ENCODE assay signal across 8 mouse cellular contexts in the genomic region with DNA sequence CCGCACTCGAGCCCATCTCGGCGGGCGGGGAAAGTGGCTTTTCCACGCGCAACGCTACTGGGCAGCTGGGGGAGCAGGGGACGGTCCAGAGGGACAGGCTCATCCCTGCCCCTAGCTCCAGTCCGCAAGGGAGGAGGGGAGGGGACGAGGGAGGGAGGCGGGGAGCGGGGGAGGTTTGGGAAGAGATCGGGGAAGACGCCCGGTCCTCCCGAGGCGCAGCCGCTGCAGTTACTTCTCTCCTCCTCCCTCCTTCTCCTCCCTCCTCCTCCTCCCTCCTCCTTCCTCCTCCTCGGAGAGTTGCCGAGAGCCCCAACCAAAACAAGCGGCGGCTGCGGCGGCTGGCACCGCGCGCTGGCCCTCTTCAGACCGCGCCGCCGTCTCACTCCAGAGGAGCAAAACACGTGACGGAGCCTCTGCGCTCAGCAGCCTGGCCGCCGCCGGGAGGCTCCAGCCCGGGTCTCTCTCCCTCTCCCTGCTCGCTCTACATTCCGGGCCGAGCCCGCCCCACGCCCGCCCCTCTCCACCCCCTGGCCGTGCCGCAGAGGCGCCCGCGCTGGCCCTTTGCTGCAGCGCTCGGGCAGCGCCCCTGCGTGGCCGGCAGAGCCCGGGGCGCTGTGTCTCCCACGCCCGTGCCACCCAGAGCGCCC. TPM values are rescaled to one million over a fixed set of nuclear protein-coding genes. Genes with fewer than 3 reads are reported as not detected.
DNase-seq lines count a peak whose midpoint lies in the region; ATAC-seq lines count a peak whose summit lies in the region.

Gene Irs1, minus strand, starts transcription at position 266 of the 647 bp plus-strand sequence.

- ATAC-seq in granulocyte monocyte progenitor cell, adult 5-6 weeks (replicated peaks; ENCODE audit: poor library complexity, severe bottlenecking) = peak; percentile 58
- peak; percentile 93 for ATAC-seq in intestine, embryonic 16.5 days

- DNase-seq in adrenal gland, postnatal 36 days = peak; percentile 91 to 93
- DNase-seq in embryonic facial prominence, embryonic 10.5 days (ENCODE audit: low spot score) = peak; percentile 93
- DNase-seq in left cerebral cortex, postnatal 36 days (ENCODE audit: low spot score in 2 of 2) = peak; percentile 87 to 88
- DNase-seq in mesoderm, embryonic 11.5 days (ENCODE audit: low read depth, low spot score) = peak; percentile 92
- DNase-seq in skeletal muscle tissue, adult 2 months (ENCODE audit: low read depth, low spot score) = peak; percentile 91
- no peak for DNase-seq in c-Kit-positive CD71-positive TER-119-positive erythroid progenitor cells, embryonic 14.5 days (ENCODE audit: low spot score)

- peak within 1 kb of the TSS; percentile 75 for H3K9ac ChIP-seq in intestine, embryonic 16.5 days (ENCODE audit: low read depth, low read length)

- peaks cover 33% of the 10 kb centered on the region for H3K27me3 ChIP-seq in embryonic facial prominence, embryonic 10.5 days (replicated peaks; ENCODE audit: low read depth, poor library complexity, severe bottlenecking)
- H3K27me3 ChIP-seq in intestine, embryonic 16.5 days (replicated peaks; ENCODE audit: control insufficient read depth, insufficient read depth, low read length) = peaks cover 3% of the 10 kb centered on the region; the same call in 1 of the 2 replicates

- H3K4me1 ChIP-seq in embryonic facial prominence, embryonic 10.5 days = peaks cover 62% of the 10 kb centered on the region
- peaks cover 27% of the 10 kb centered on the region for H3K4me1 ChIP-seq in intestine, embryonic 16.5 days (ENCODE audit: control insufficient read depth, insufficient read depth, low read length)

- under 1% methylated on average over 60 of the region's 60 CpGs for WGBS in embryonic facial prominence, embryonic 10.5 days
- WGBS in intestine, embryonic 16.5 days = under 1% methylated on average over 56 of the region's 60 CpGs

- H3K27ac ChIP-seq in embryonic facial prominence, embryonic 10.5 days (replicated peaks) = peak within 1 kb of the TSS; percentile 94
- H3K27ac ChIP-seq in intestine, embryonic 16.5 days (ENCODE audit: low read length) = peak within 1 kb of the TSS; percentile 94

- H3K9me3 ChIP-seq in embryonic facial prominence, embryonic 10.5 days = peaks cover 9% of the 10 kb centered on the region; the same call in 1 of the 2 replicates
- no peaks in the 10 kb centered on the region for H3K9me3 ChIP-seq in intestine, embryonic 16.5 days (ENCODE audit: control insufficient read depth, low read length)

- H3K4me2 ChIP-seq in intestine, embryonic 16.5 days (ENCODE audit: low read depth, low read length) = peak within 1 kb of the TSS; percentile 93

- peak within 1 kb of the TSS; percentile 76 for H3K4me3 ChIP-seq in embryonic facial prominence, embryonic 10.5 days
- H3K4me3 ChIP-seq in intestine, embryonic 16.5 days (ENCODE audit: low read length) = peak within 1 kb of the TSS; percentile 59

- intact Hi-C loops in left cerebral cortex, postnatal 36 days (cut with DNase I) = loop anchor here (1.0 to 10.0 kb wide), 9 partner anchors 8 to 975 kb away; partner anchors contain the start of gene Rhbdd1

- H3K36me3 ChIP-seq in embryonic facial prominence, embryonic 10.5 days (replicated peaks) = peaks cover 32% of the 10 kb centered on the region
- no peaks in the 10 kb centered on the region for H3K36me3 ChIP-seq in intestine, embryonic 16.5 days (ENCODE audit: control insufficient read depth, insufficient read depth, low read length)

RNA-seq across cellular contexts. Expression of gene Irs1, which starts in this region (rescaled TPM):
- 10 to 100 TPM; 14.8 to 16.7 TPM for total RNA-seq in adrenal gland, postnatal 36 days (2021)
- polyA plus RNA-seq in embryonic facial prominence, embryonic 10.5 days (2016; fragmentation: Nextera tagmentation; extraction: Ambion mirVana) = 7.9 and 8.9 TPM in 2 replicates
- total RNA-seq in granulocyte monocyte progenitor cell, adult 5-6 weeks (2014; fragmentation: Nextera tagmentation) = not detected in 2 replicates
- total RNA-seq in granulocyte monocyte progenitor cell, adult 5-6 weeks (2017) = not detected in 2 replicates
- 2.1 TPM in 2 replicates for polyA plus RNA-seq in intestine, embryonic 16.5 days (2015; fragmentation: Nextera tagmentation; extraction: Ambion mirVana)
- total RNA-seq in left cerebral cortex, postnatal 36 days (2021) = 10 to 100 TPM; 16.1 to 16.3 TPM

Comparison
In these comparisons a context has a peak if more than half of its experiments do, and no peak if none do; other contexts are left out.
1. RNA of gene Irs1 (total RNA-seq): 14.8 to 16.7 TPM in adrenal gland, postnatal 36 days and 16.1 to 16.3 TPM in left cerebral cortex, postnatal 36 days; not detected in granulocyte monocyte progenitor cell, adult 5-6 weeks; every median in the first group is over 10 times any median in the second.
2. Peak in ATAC-seq in granulocyte monocyte progenitor cell, adult 5-6 weeks; RNA of the gene not detected or under 1 TPM.